Mouse (Mus musculus): Measurements from ENCODE around the gene Il18bp.

- no peak for TF ChIP-seq CTCF (conservative IDR thresholded peaks at IDR 0.05 in 1 of 2, IDR thresholded peaks at IDR 0.05 in 1 of 2; ENCODE audit: low read depth in 2 of 2, low read length in 2 of 2)
- TF ChIP-seq EP300 (IDR thresholded peaks at IDR 0.05; ENCODE audit: low read length) = no peak
- no peak for TF ChIP-seq TCF12 (IDR thresholded peaks at IDR 0.05; ENCODE audit: low read depth, low read length)
Observed at GRCm38 (mm10) chr7:102000296-102000695, 18.2 kb downstream of the Il18bp start.
